Mouse (Mus musculus): ENCODE results near the gene Lrsam1.

Lrsam1 gene

GRCm38 (mm10) chr2:32888551-32888950 is 72.9 kb downstream of the Lrsam1 start:
- no peak for DNase-seq

- no peak for DNase-seq
Observed at GRCm38 (mm10) chr2:32888029-32888428, 73.4 kb downstream of the Lrsam1 start.

GRCm38 (mm10) chr2:32884745-32885144 is 76.7 kb downstream of the Lrsam1 start:
- no peak for DNase-seq

- no peak for DNase-seq
Observed at GRCm38 (mm10) chr2:32882283-32883043, 79.0 kb downstream of the Lrsam1 start.

- no peak for DNase-seq
Observed at GRCm38 (mm10) chr2:32881723-32882122, 79.7 kb downstream of the Lrsam1 start.

GRCm38 (mm10) chr2:32881054-32881453 is 80.4 kb downstream of the Lrsam1 start:
- DNase-seq = no peak

- DNase-seq = no peak
Observed at GRCm38 (mm10) chr2:32879593-32879992, 81.8 kb downstream of the Lrsam1 start.

- no peak for DNase-seq
Observed at GRCm38 (mm10) chr2:32878396-32878795, 83.0 kb downstream of the Lrsam1 start.

- DNase-seq = no peak
Observed at GRCm38 (mm10) chr2:32877761-32878393, 83.5 kb downstream of the Lrsam1 start.

- no peak for DNase-seq
Observed at GRCm38 (mm10) chr2:32877303-32877702, 84.1 kb downstream of the Lrsam1 start.

GRCm38 (mm10) chr2:32876490-32877302 is 84.7 kb downstream of the Lrsam1 start:
- no peak for DNase-seq

- DNase-seq = peak; percentile 79
Observed at GRCm38 (mm10) chr2:32875675-32876489, 85.5 kb downstream of the Lrsam1 start, which contains the start of gene Fam129b. TSS of gene Fam129b (plus strand) at chr2:32876114.
